Mouse (Mus musculus) spleen, postnatal 4 days (tissue): ENCODE measurements around the gene Celsr2.

Source experiments
- DNase-seq, 2 experiments: peaks; one replicate each; pipeline ENCODE4 v3.0.0; 2022; ENCODE audit warnings: low spot score in 2 of 2

The Celsr2 gene

GRCm38 (mm10) chr3:108413634-108414360 lies 1.6 kb downstream of the Celsr2 start:
- peak in 1 of 2 experiments; percentile 63 for DNase-seq

GRCm38 (mm10) chr3:108411754-108412121 lies 3.6 kb downstream of the Celsr2 start:
- no peak for DNase-seq

GRCm38 (mm10) chr3:108411026-108411753 lies 4.2 kb downstream of the Celsr2 start:
- DNase-seq = no peak

- DNase-seq = no peak
Observed at GRCm38 (mm10) chr3:108410359-108410714, 5.0 kb downstream of the Celsr2 start.

GRCm38 (mm10) chr3:108409656-108410358 lies 5.5 kb downstream of the Celsr2 start:
- DNase-seq = no peak

- DNase-seq = no peak
Observed at GRCm38 (mm10) chr3:108408517-108409008, 6.8 kb downstream of the Celsr2 start.

GRCm38 (mm10) chr3:108406306-108406885 lies 9.0 kb downstream of the Celsr2 start:
- peak in 1 of 2 experiments; percentile 55 for DNase-seq

GRCm38 (mm10) chr3:108405536-108406305 lies 9.6 kb downstream of the Celsr2 start:
- peak in 1 of 2 experiments; percentile 55 for DNase-seq

GRCm38 (mm10) chr3:108402528-108402920 lies 12.8 kb downstream of the Celsr2 start:
- peak in 1 of 2 experiments; percentile 57 for DNase-seq

GRCm38 (mm10) chr3:108401692-108402527 lies 13.4 kb downstream of the Celsr2 start:
- DNase-seq = peak; percentile 88 to 95

GRCm38 (mm10) chr3:108400442-108400841 lies 14.9 kb downstream of the Celsr2 start:
- DNase-seq = peak in 1 of 2 experiments; percentile 62

- DNase-seq = no peak
Observed at GRCm38 (mm10) chr3:108398281-108398680, 17.1 kb downstream of the Celsr2 start.

GRCm38 (mm10) chr3:108392793-108393192 lies 22.6 kb downstream of the Celsr2 start:
- no peak for DNase-seq

GRCm38 (mm10) chr3:108392299-108392698 lies 23.1 kb downstream of the Celsr2 start:
- no peak for DNase-seq

GRCm38 (mm10) chr3:108389111-108389545 lies 26.2 kb downstream of the Celsr2 start:
- DNase-seq = peak; percentile 96 to 99

GRCm38 (mm10) chr3:108386186-108386585 lies 29.2 kb downstream of the Celsr2 start:
- DNase-seq = no peak

- no peak for DNase-seq
Observed at GRCm38 (mm10) chr3:108384425-108384824, 30.9 kb downstream of the Celsr2 start.

- peak; percentile 90 for DNase-seq
Observed at GRCm38 (mm10) chr3:108383485-108384354, 31.6 kb downstream of the Celsr2 start, which contains the start of gene Psrc1. Gene Psrc1, plus strand, starts transcription at chr3:108383839.
